Mouse (Mus musculus) liver, embryonic 14.5 days (tissue): ENCODE measurements at regions not wholly inside any gene's neighbourhood (a gene's known extent, or its start where the extent isn't known, plus 50 kb on each side); places are given as distances from the start of the nearest gene placed in this dataset.

Source experiments
- CTCF ChIP-seq: IDR thresholded peaks from 2 replicates; pipeline ENCODE4 v1.5.1; 2016; ENCODE audit warnings: antibody characterized with exemption, low read depth, control low read depth
- EP300 ChIP-seq: IDR thresholded peaks from 2 replicates; pipeline ENCODE4 v1.6.1; 2016; ENCODE audit warnings: antibody characterized with exemption, low read depth

- TF ChIP-seq CTCF, result no peak
- no peak for TF ChIP-seq EP300
Observed at GRCm38 (mm10) chr13:51016209-51016608, 84.5 kb upstream of the Spin1 start.
